Comparison of ENCODE assay signal across 11 mouse cellular contexts in the genomic region with DNA sequence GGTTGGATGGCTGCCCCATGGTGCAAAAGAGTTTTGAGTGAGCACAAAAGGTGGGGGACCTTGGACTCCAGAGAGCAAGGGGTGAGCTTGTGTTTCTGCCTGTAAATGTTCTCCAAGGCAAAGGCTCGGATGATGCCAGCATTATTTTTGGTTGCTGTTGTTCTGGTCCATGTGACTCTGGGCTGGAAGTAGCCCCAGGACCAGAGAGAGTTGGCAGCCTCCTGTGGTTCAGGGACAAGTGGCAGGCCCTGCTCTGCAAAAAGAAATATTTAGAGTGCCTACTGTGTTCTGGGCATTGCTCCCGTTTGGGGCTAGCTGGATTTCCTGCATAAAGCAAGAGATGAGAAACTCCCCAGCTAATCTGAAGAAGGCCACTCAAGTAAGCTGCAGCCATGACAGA. TPM values are rescaled to one million over a fixed set of nuclear protein-coding genes. Genes with fewer than 3 reads are reported as not detected.
DNase-seq lines count a peak whose midpoint lies in the region; ATAC-seq lines count a peak whose summit lies in the region.
"Had no signal": no experiment of that assay in that cellular context is flagged by ENCODE, and none has a peak within 500 bp of the region (broad histone marks: within the 10 kb centered on the region; RNA-seq: fewer than 3 reads in every experiment).

No protein-coding gene starts in this region.

- no peaks in the 10 kb centered on the region for H3K9me3 ChIP-seq in hindbrain, embryonic 16.5 days (ENCODE audit: control insufficient read depth, low read length)
- H3K9me3 ChIP-seq in hindbrain, embryonic 11.5 days (ENCODE audit: control insufficient read depth, low read length): 0 out of 2 replicates have a peak, but pooled peaks cover 4% of the 10 kb centered on the region
- H3K9me3 ChIP-seq in forebrain, embryonic 12.5 days: peaks cover 5% of the 10 kb centered on the region; the same call in 1 of the 2 replicates
- H3K9me3 ChIP-seq: midbrain, embryonic 12.5 days had no signal

- no peaks in the 10 kb centered on the region for H3K36me3 ChIP-seq in hindbrain, embryonic 16.5 days (ENCODE audit: control insufficient read depth, insufficient read depth, low read length)
- no peaks in the 10 kb centered on the region for H3K36me3 ChIP-seq in hindbrain, embryonic 11.5 days (ENCODE audit: control insufficient read depth, insufficient read depth, low read length)
- H3K36me3 ChIP-seq in forebrain, embryonic 12.5 days (replicated peaks): no peaks in the 10 kb centered on the region
- H3K36me3 ChIP-seq: midbrain, embryonic 12.5 days had no signal

- H3K9ac ChIP-seq in hindbrain, embryonic 16.5 days (ENCODE audit: low read depth, low read length): no peak overlapping the region
- H3K9ac ChIP-seq in hindbrain, embryonic 11.5 days (ENCODE audit: low read depth, low read length): no peak overlapping the region
- no peak overlapping the region for H3K9ac ChIP-seq in forebrain, embryonic 12.5 days
- H3K9ac ChIP-seq: midbrain, embryonic 12.5 days had no signal

- no peaks in the 10 kb centered on the region for H3K4me1 ChIP-seq in hindbrain, embryonic 16.5 days (ENCODE audit: control insufficient read depth, insufficient read depth, low read depth, low read length)
- no peaks in the 10 kb centered on the region for H3K4me1 ChIP-seq in hindbrain, embryonic 11.5 days (replicated peaks; ENCODE audit: control insufficient read depth, insufficient read depth, low read length)
- peaks cover 2% of the 10 kb centered on the region; the same call in 1 of the 2 replicates for H3K4me1 ChIP-seq in forebrain, embryonic 12.5 days

- no peak overlapping the region for H3K4me3 ChIP-seq in hindbrain, embryonic 16.5 days (ENCODE audit: low read length)
- H3K4me3 ChIP-seq in hindbrain, embryonic 11.5 days (ENCODE audit: low read depth, low read length): no peak overlapping the region
- H3K4me3 ChIP-seq in forebrain, embryonic 12.5 days (replicated peaks): no peak overlapping the region
- H3K4me3 ChIP-seq: midbrain, embryonic 12.5 days had no signal

- ATAC-seq in hindbrain, embryonic 16.5 days: peak; percentile 74; the same call in 1 of the 2 replicates
- ATAC-seq in hindbrain, embryonic 11.5 days (ENCODE audit: low FRiP score): no peak
- ATAC-seq in cerebellum, adult (ENCODE audit: insufficient number of reproducible peaks, low FRiP score, low TSS enrichment): peak; percentile 79; the same call in 1 of the 2 replicates
- ATAC-seq in inflammation-experienced regulatory T-cells, adult 6 months: no peak
- no peak for ATAC-seq in forebrain, embryonic 12.5 days (ENCODE audit: low FRiP score)

- H3K27ac ChIP-seq in hindbrain, embryonic 16.5 days (ENCODE audit: low read depth, low read length): no peak overlapping the region
- no peak overlapping the region for H3K27ac ChIP-seq in hindbrain, embryonic 11.5 days (ENCODE audit: low read depth, low read length)
- no peak overlapping the region for H3K27ac ChIP-seq in forebrain, embryonic 12.5 days
- H3K27ac ChIP-seq: midbrain, embryonic 12.5 days had no signal

- no peaks in the 10 kb centered on the region for H3K27me3 ChIP-seq in hindbrain, embryonic 16.5 days (replicated peaks; ENCODE audit: control insufficient read depth, insufficient read depth, low read length)
- H3K27me3 ChIP-seq in hindbrain, embryonic 11.5 days (ENCODE audit: control insufficient read depth, insufficient read depth, low read length): peaks cover 4% of the 10 kb centered on the region; the same call in 1 of the 2 replicates
- peaks cover 12% of the 10 kb centered on the region for H3K27me3 ChIP-seq in forebrain, embryonic 12.5 days

- H3K4me2 ChIP-seq in hindbrain, embryonic 16.5 days (ENCODE audit: low read length): no peak overlapping the region
- H3K4me2 ChIP-seq in hindbrain, embryonic 11.5 days (replicated peaks; ENCODE audit: low read depth, low read length): no peak overlapping the region
- H3K4me2 ChIP-seq in forebrain, embryonic 12.5 days: no peak overlapping the region
- H3K4me2 ChIP-seq: midbrain, embryonic 12.5 days had no signal

- DNase-seq in hindbrain, embryonic 11.5 days (ENCODE audit: low spot score): no peak
- DNase-seq in frontal cortex, postnatal 10 days (ENCODE audit: low spot score in 2 of 2): peak; percentile 37 to 40
- DNase-seq in left cerebral cortex, adult 11 months (ENCODE audit: low spot score): peak; percentile 57
- DNase-seq in ovary, postnatal 36 days (ENCODE audit: low spot score): no peak
- DNase-seq: spleen, adult 18-20 months had no signal

- WGBS in hindbrain, embryonic 16.5 days: 54% methylated on average over 2 of the region's 2 CpGs
- WGBS in hindbrain, embryonic 11.5 days: 67% methylated on average over 2 of the region's 2 CpGs
- 52% methylated on average over 2 of the region's 2 CpGs for WGBS in forebrain, embryonic 12.5 days

RNA-seq across cellular contexts. Expression of gene Myh14, which starts 6.0 kb away (rescaled TPM):
- polyA plus RNA-seq in hindbrain, embryonic 16.5 days (2015; fragmentation: Nextera tagmentation; extraction: Ambion mirVana): 5.0 and 8.0 TPM in 2 replicates
- 1.9 and 2.3 TPM in 2 replicates for polyA plus RNA-seq in hindbrain, embryonic 11.5 days (2014; fragmentation: Nextera tagmentation; extraction: Ambion mirVana)
- polyA plus RNA-seq in inflammation-experienced regulatory T-cells, adult 6 months (2017; shearing (Covaris generic)): not detected
- polyA plus RNA-seq in forebrain, embryonic 12.5 days (2016; fragmentation: Nextera tagmentation; extraction: Ambion mirVana): 2.1 and 2.3 TPM in 2 replicates

RNA-seq across cellular contexts. Expression of gene Izumo2, which starts 31.9 kb away (rescaled TPM):
- not detected in 2 replicates for polyA plus RNA-seq in hindbrain, embryonic 16.5 days (2015; fragmentation: Nextera tagmentation; extraction: Ambion mirVana)
- not detected in 2 replicates for polyA plus RNA-seq in hindbrain, embryonic 11.5 days (2014; fragmentation: Nextera tagmentation; extraction: Ambion mirVana)
- polyA plus RNA-seq in inflammation-experienced regulatory T-cells, adult 6 months (2017; shearing (Covaris generic)): not detected
- not detected in 2 replicates for polyA plus RNA-seq in forebrain, embryonic 12.5 days (2016; fragmentation: Nextera tagmentation; extraction: Ambion mirVana)
- polyA plus RNA-seq: limb, embryonic 11.5 days; midbrain, embryonic 12.5 days had no signal

Comparison
In these comparisons a context has a peak if more than half of its experiments do, and no peak if none do; other contexts are left out.
1. ATAC-seq: peak in hindbrain, embryonic 16.5 days (single experiment) and cerebellum, adult (single experiment); none in hindbrain, embryonic 11.5 days (single experiment), inflammation-experienced regulatory T-cells, adult 6 months (single experiment) and forebrain, embryonic 12.5 days (single experiment).
2. DNase-seq: peak in frontal cortex, postnatal 10 days (2 of 2) and left cerebral cortex, adult 11 months (single experiment); none in hindbrain, embryonic 11.5 days (single experiment) and ovary, postnatal 36 days (single experiment).